In the genomic region with DNA sequence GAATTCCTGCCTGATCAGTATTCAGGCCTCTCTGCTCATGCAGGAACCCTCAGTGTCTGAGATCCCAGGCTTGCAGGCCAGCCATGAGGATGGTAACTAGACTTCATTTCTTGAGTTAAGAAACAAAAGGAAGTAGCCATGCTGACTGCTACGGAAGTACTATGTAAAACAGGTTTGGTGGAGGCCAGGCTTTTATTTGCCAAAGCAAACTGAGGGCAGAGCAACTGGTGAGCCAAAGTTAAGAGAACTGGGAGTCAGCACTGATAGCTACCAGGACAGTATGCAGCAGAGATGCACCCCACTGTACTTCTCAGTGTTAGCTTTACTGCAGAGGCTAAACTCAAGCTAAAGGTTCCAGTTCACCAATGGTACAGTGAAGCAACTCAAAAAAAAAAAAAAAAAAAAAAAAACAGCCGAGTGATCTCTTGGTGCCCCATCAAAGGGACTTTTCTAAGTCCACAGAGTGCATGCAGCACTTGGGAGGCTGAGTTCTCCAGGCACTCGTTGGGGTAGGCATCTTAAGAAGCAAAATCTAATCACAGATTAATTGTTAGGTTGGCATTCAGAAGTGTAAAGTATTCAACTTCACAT, we compare ENCODE assay signal across 11 mouse cellular contexts. TPM values are rescaled to one million over a fixed set of nuclear protein-coding genes. Genes with fewer than 3 reads are reported as not detected.
DNase-seq lines count a peak whose midpoint lies in the region; ATAC-seq and TF ChIP-seq lines count a peak whose summit lies in the region.
"Had no signal": no experiment of that assay in that cellular context is flagged by ENCODE, and none has a peak within 500 bp of the region (broad histone marks: within the 10 kb centered on the region; RNA-seq: fewer than 3 reads in every experiment).

No protein-coding gene starts in this region.

- no peak for ATAC-seq in heart, embryonic 16.5 days (replicated peaks; ENCODE audit: extremely low read depth, insufficient read depth, low FRiP score)
- no peak for ATAC-seq in heart, embryonic 11.5 days (replicated peaks; ENCODE audit: insufficient number of reproducible peaks, low FRiP score, low TSS enrichment)
- no peak for ATAC-seq in liver, embryonic 12.5 days

- H3K27me3 ChIP-seq in heart, embryonic 16.5 days (ENCODE audit: control insufficient read depth, insufficient read depth, low read length) = no peaks in the 10 kb centered on the region
- H3K27me3 ChIP-seq in heart, embryonic 11.5 days (ENCODE audit: control insufficient read depth, insufficient read depth, low read length) = no peaks in the 10 kb centered on the region
- H3K27me3 ChIP-seq in thymus, adult 2 months (ENCODE audit: control insufficient read depth, insufficient read depth, low read length) = no peaks in the 10 kb centered on the region
- H3K27me3 ChIP-seq in liver, embryonic 12.5 days (replicated peaks) = no peaks in the 10 kb centered on the region

- H3K9me3 ChIP-seq in heart, embryonic 16.5 days (replicated peaks; ENCODE audit: control insufficient read depth, low read length) = no peaks in the 10 kb centered on the region
- H3K9me3 ChIP-seq in heart, embryonic 11.5 days (replicated peaks; ENCODE audit: control insufficient read depth, low read length) = no peaks in the 10 kb centered on the region
- H3K9me3 ChIP-seq in liver, embryonic 12.5 days (replicated peaks) = no peaks in the 10 kb centered on the region
- H3K9me3 ChIP-seq: G1E had no signal

- no peak overlapping the region for H3K9ac ChIP-seq in heart, embryonic 16.5 days (ENCODE audit: low read length)
- no peak overlapping the region for H3K9ac ChIP-seq in heart, embryonic 11.5 days (ENCODE audit: low read depth, low read length)
- no peak overlapping the region for H3K9ac ChIP-seq in liver, embryonic 12.5 days

- no peak overlapping the region; the same call in 1 of the 2 replicates for H3K4me2 ChIP-seq in heart, embryonic 16.5 days (ENCODE audit: low read depth, low read length)
- no peak overlapping the region for H3K4me2 ChIP-seq in heart, embryonic 11.5 days
- H3K4me2 ChIP-seq in liver, embryonic 12.5 days = no peak overlapping the region

- DNase-seq in thymus, adult 2 months = no peak
- no peak for DNase-seq in thymus, postnatal 10 days (ENCODE audit: low spot score in 2 of 2)
- DNase-seq in ovary, adult 18-20 months (ENCODE audit: low spot score) = no peak
- no peak for DNase-seq in right cerebral cortex, postnatal 4 days
- DNase-seq in frontal cortex, postnatal 10 days (ENCODE audit: low spot score in 2 of 2) = no peak
- DNase-seq: kidney, adult 11 months; lung, postnatal 14 days had no signal

- TF ChIP-seq CTCF in thymus, adult 2 months (IDR thresholded peaks at IDR 0.05; ENCODE audit: borderline replicate concordance, control insufficient read depth, extremely low read depth, insufficient read depth, low read length, poor library complexity) = no peak

- TF ChIP-seq POLR2A in thymus, adult 2 months (IDR thresholded peaks at IDR 0.05; ENCODE audit: control insufficient read depth, extremely low read depth, insufficient read depth, low read length, poor library complexity) = no peak

- 26% methylated on average over 3 of the region's 3 CpGs for WGBS in heart, embryonic 16.5 days
- WGBS in heart, embryonic 11.5 days (ENCODE audit: insufficient replicate concordance) = 31% methylated on average over 3 of the region's 3 CpGs
- 8% methylated on average over 3 of the region's 3 CpGs for WGBS in thymus, adult 2 months
- WGBS in liver, embryonic 12.5 days (ENCODE audit: insufficient replicate concordance) = 23% methylated on average over 3 of the region's 3 CpGs

- peaks cover 17% of the 10 kb centered on the region; the same call in 1 of the 2 replicates for H3K36me3 ChIP-seq in heart, embryonic 16.5 days (ENCODE audit: control insufficient read depth, insufficient read depth)
- no peaks in the 10 kb centered on the region; the same call in 1 of the 2 replicates for H3K36me3 ChIP-seq in heart, embryonic 11.5 days (ENCODE audit: control insufficient read depth, insufficient read depth, low read length)
- peaks cover 17% of the 10 kb centered on the region for H3K36me3 ChIP-seq in thymus, adult 2 months (ENCODE audit: control insufficient read depth, insufficient read depth, low read length)
- H3K36me3 ChIP-seq in liver, embryonic 12.5 days = peaks cover 32% of the 10 kb centered on the region

- H3K27ac ChIP-seq in heart, embryonic 16.5 days (ENCODE audit: low read length) = peak overlapping the region; percentile 40
- no peak overlapping the region for H3K27ac ChIP-seq in heart, embryonic 11.5 days (ENCODE audit: low read depth, low read length)
- peak overlapping the region; percentile 31 for H3K27ac ChIP-seq in thymus, adult 2 months (ENCODE audit: control insufficient read depth, insufficient read depth, low read length)
- H3K27ac ChIP-seq in liver, embryonic 12.5 days = peak overlapping the region; percentile 10; the same call in 1 of the 2 replicates

- peaks cover 69% of the 10 kb centered on the region for H3K4me1 ChIP-seq in heart, embryonic 16.5 days (ENCODE audit: control insufficient read depth, insufficient read depth, low read length)
- H3K4me1 ChIP-seq in heart, embryonic 11.5 days (ENCODE audit: control insufficient read depth, insufficient read depth, low read length) = peaks cover 62% of the 10 kb centered on the region
- H3K4me1 ChIP-seq in thymus, adult 2 months (replicated peaks; ENCODE audit: control insufficient read depth, insufficient read depth, low read length) = peaks cover 49% of the 10 kb centered on the region
- H3K4me1 ChIP-seq in liver, embryonic 12.5 days = peaks cover 76% of the 10 kb centered on the region

- no peak overlapping the region for H3K4me3 ChIP-seq in heart, embryonic 16.5 days (ENCODE audit: low read length)
- H3K4me3 ChIP-seq in heart, embryonic 11.5 days (ENCODE audit: low read depth, low read length) = no peak overlapping the region
- no peak overlapping the region for H3K4me3 ChIP-seq in thymus, adult 2 months (ENCODE audit: control insufficient read depth, insufficient read depth, low read length)
- H3K4me3 ChIP-seq in liver, embryonic 12.5 days = no peak overlapping the region

RNA-seq across cellular contexts. Expression of a gene that starts 8.6 kb away (rescaled TPM):
- 23.1 and 24.9 TPM in 2 replicates for polyA plus RNA-seq in heart, embryonic 16.5 days (2015; fragmentation: Nextera tagmentation; extraction: Ambion mirVana)
- polyA plus RNA-seq in heart, embryonic 11.5 days (2014; fragmentation: Nextera tagmentation; extraction: Ambion mirVana) = 11.5 and 16.6 TPM in 2 replicates
- polyA plus RNA-seq in thymus, adult 2 months (2012; rRNA removed) = 33.1 and 35.2 TPM in 2 replicates
- polyA plus RNA-seq in liver, embryonic 12.5 days (2016; fragmentation: Nextera tagmentation; extraction: Ambion mirVana) = 17.2 and 22.0 TPM in 2 replicates
